Mouse (Mus musculus) lung, adult 2 months (tissue): ENCODE measurements around the gene 2310033P09Rik.

ENCODE experiments used
- CTCF ChIP-seq: fragments of 200-500 bp; IDR thresholded peaks from 2 replicates; pipeline ENCODE4 v1.5.1; 2011; ENCODE audit warnings: mild to moderate bottlenecking, low read length, control low read depth; ENCODE audit not compliant: insufficient read depth
- POLR2A ChIP-seq: fragments of 200-500 bp; IDR thresholded peaks from 2 replicates; pipeline ENCODE4 v1.6.1; 2011; ENCODE audit warnings: low read depth, mild to moderate bottlenecking, control low read depth, low read length, borderline replicate concordance; ENCODE audit errors: extremely low read depth

DNA sequence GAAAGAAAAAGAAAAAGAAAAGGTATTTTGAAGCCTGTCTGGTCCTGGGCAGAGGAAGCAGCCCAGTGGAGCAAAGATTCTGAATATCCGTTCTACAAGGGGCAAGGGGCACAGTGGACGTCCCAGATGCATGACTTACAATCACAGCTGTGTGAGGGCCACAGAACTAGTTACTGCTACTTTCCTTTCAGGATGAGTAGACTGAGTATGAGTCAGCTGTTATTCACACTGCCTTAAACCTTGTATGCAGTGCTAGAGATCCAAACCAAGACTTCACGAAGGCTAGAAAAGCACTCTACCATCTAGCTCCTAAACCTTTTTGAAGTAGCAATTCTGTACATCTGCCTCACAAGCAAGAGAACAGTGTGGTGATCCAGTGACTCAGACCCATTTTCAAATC, 18.1 kb downstream of the 2310033P09Rik start:
- TF ChIP-seq POLR2A (no peak), CTCF (no peak)
